Mouse (Mus musculus): ENCODE measurements at regions not wholly inside any gene's neighbourhood (a gene's known extent, or its start where the extent isn't known, plus 50 kb on each side); places are given as distances from the start of the nearest gene placed in this dataset.

GRCm38 (mm10) chr11:31721908-31722307 lies 50.2 kb upstream of the Bod1 start:
- WGBS: 71% methylated on average over 3 of the region's 3 CpGs
- no peaks in the 10 kb centered on the region for H3K4me1 ChIP-seq (replicated peaks)
- H3K27me3 ChIP-seq: no peaks in the 10 kb centered on the region
- H3K4me3 ChIP-seq (replicated peaks): no peak overlapping the region
- no peaks in the 10 kb centered on the region for H3K36me3 ChIP-seq
- H3K9ac ChIP-seq (replicated peaks): no peak overlapping the region
- no peak overlapping the region for H3K27ac ChIP-seq
- H3K4me2 ChIP-seq: no peak overlapping the region
- H3K9me3 ChIP-seq: no peaks in the 10 kb centered on the region
- ATAC-seq (ENCODE audit: insufficient number of reproducible peaks, insufficient read depth, low FRiP score, low TSS enrichment, low read depth): no peak

- 81% methylated on average over 1 of the region's 1 CpGs for WGBS
- Histone ChIP-seq H3K27ac (no peak overlapping the region), H3K9ac (replicated peaks) (no peak overlapping the region), H3K4me3 (replicated peaks) (no peak overlapping the region), H3K9me3 (no peaks in the 10 kb centered on the region), H3K27me3 (no peaks in the 10 kb centered on the region), H3K36me3 (no peaks in the 10 kb centered on the region), H3K4me1 (replicated peaks) (no peaks in the 10 kb centered on the region), H3K4me2 (no peak overlapping the region)
- no peak for ATAC-seq (ENCODE audit: insufficient number of reproducible peaks, insufficient read depth, low FRiP score, low TSS enrichment, low read depth)
Measured at GRCm38 (mm10) chr11:31724506-31724905, 52.8 kb upstream of the Bod1 start.

GRCm38 (mm10) chr11:31725936-31726647 lies 54.4 kb upstream of the Bod1 start:
- H3K4me1 ChIP-seq (replicated peaks): peaks cover 16% of the 10 kb centered on the region
- H3K27me3 ChIP-seq: no peaks in the 10 kb centered on the region
- no peak overlapping the region for H3K4me2 ChIP-seq
- no peaks in the 10 kb centered on the region for H3K36me3 ChIP-seq
- no peak overlapping the region for H3K27ac ChIP-seq
- no peak for ATAC-seq (ENCODE audit: insufficient number of reproducible peaks, insufficient read depth, low FRiP score, low TSS enrichment, low read depth)
- H3K9ac ChIP-seq (replicated peaks): no peak overlapping the region
- WGBS: 81% methylated on average over 15 of the region's 15 CpGs
- no peak overlapping the region for H3K4me3 ChIP-seq (replicated peaks)
- H3K9me3 ChIP-seq: no peaks in the 10 kb centered on the region

GRCm38 (mm10) chr11:31727289-31727688 lies 55.6 kb upstream of the Bod1 start:
- Histone ChIP-seq H3K4me2 (no peak overlapping the region), H3K9me3 (no peaks in the 10 kb centered on the region), H3K27me3 (no peaks in the 10 kb centered on the region), H3K4me3 (replicated peaks) (no peak overlapping the region), H3K27ac (no peak overlapping the region), H3K4me1 (replicated peaks) (peaks cover 24% of the 10 kb centered on the region), H3K9ac (replicated peaks) (no peak overlapping the region), H3K36me3 (no peaks in the 10 kb centered on the region)
- 81% methylated on average over 8 of the region's 8 CpGs for WGBS
- ATAC-seq (ENCODE audit: insufficient number of reproducible peaks, insufficient read depth, low FRiP score, low TSS enrichment, low read depth): no peak

- WGBS: 74% methylated on average over 3 of the region's 3 CpGs
- no peak overlapping the region for H3K4me2 ChIP-seq
- H3K27ac ChIP-seq: no peak overlapping the region
- H3K9me3 ChIP-seq: no peaks in the 10 kb centered on the region
- no peak for ATAC-seq (ENCODE audit: insufficient number of reproducible peaks, insufficient read depth, low FRiP score, low TSS enrichment, low read depth)
- no peak overlapping the region for H3K4me3 ChIP-seq (replicated peaks)
- no peak overlapping the region for H3K9ac ChIP-seq (replicated peaks)
- peaks cover 30% of the 10 kb centered on the region for H3K4me1 ChIP-seq (replicated peaks)
- H3K27me3 ChIP-seq: no peaks in the 10 kb centered on the region
- no peaks in the 10 kb centered on the region for H3K36me3 ChIP-seq
Measured at GRCm38 (mm10) chr11:31729728-31730127, 58.0 kb upstream of the Bod1 start.

- 60% methylated on average over 4 of the region's 4 CpGs for WGBS
- no peak overlapping the region for H3K9ac ChIP-seq (replicated peaks)
- H3K4me2 ChIP-seq: no peak overlapping the region
- H3K27ac ChIP-seq: peak overlapping the region; percentile 25; the same call in 1 of the 2 replicates
- H3K27me3 ChIP-seq: no peaks in the 10 kb centered on the region
- H3K4me3 ChIP-seq (replicated peaks): no peak overlapping the region
- no peaks in the 10 kb centered on the region for H3K36me3 ChIP-seq
- peaks cover 30% of the 10 kb centered on the region for H3K4me1 ChIP-seq (replicated peaks)
- H3K9me3 ChIP-seq: no peaks in the 10 kb centered on the region
- ATAC-seq (ENCODE audit: insufficient number of reproducible peaks, insufficient read depth, low FRiP score, low TSS enrichment, low read depth): no peak
Measured at GRCm38 (mm10) chr11:31730181-31730580, 58.5 kb upstream of the Bod1 start.

GRCm38 (mm10) chr11:31730680-31731079 lies 59.0 kb upstream of the Bod1 start:
- Histone ChIP-seq H3K4me3 (replicated peaks) (no peak overlapping the region), H3K27me3 (no peaks in the 10 kb centered on the region), H3K27ac (peak overlapping the region; percentile 25), H3K9me3 (no peaks in the 10 kb centered on the region), H3K9ac (replicated peaks) (no peak overlapping the region), H3K4me1 (replicated peaks) (peaks cover 30% of the 10 kb centered on the region), H3K4me2 (no peak overlapping the region), H3K36me3 (no peaks in the 10 kb centered on the region)
- 8% methylated on average over 3 of the region's 3 CpGs for WGBS
- ATAC-seq (ENCODE audit: insufficient number of reproducible peaks, insufficient read depth, low FRiP score, low TSS enrichment, low read depth): no peak; the same call in 1 of the 2 replicates

- ATAC-seq (ENCODE audit: insufficient number of reproducible peaks, insufficient read depth, low FRiP score, low TSS enrichment, low read depth): no peak
- no peak overlapping the region for H3K4me2 ChIP-seq
- no peaks in the 10 kb centered on the region for H3K36me3 ChIP-seq
- no peaks in the 10 kb centered on the region for H3K9me3 ChIP-seq
- 67% methylated on average over 4 of the region's 4 CpGs for WGBS
- peaks cover 30% of the 10 kb centered on the region for H3K4me1 ChIP-seq (replicated peaks)
- H3K4me3 ChIP-seq (replicated peaks): no peak overlapping the region
- H3K9ac ChIP-seq (replicated peaks): no peak overlapping the region
- peak overlapping the region; percentile 25; the same call in 1 of the 2 replicates for H3K27ac ChIP-seq
- no peaks in the 10 kb centered on the region for H3K27me3 ChIP-seq
Measured at GRCm38 (mm10) chr11:31731459-31731858, 59.8 kb upstream of the Bod1 start.

GRCm38 (mm10) chr11:31732342-31732741 lies 60.7 kb upstream of the Bod1 start:
- Histone ChIP-seq H3K36me3 (no peaks in the 10 kb centered on the region), H3K9ac (replicated peaks) (no peak overlapping the region), H3K4me3 (replicated peaks) (no peak overlapping the region), H3K4me1 (replicated peaks) (peaks cover 30% of the 10 kb centered on the region), H3K9me3 (no peaks in the 10 kb centered on the region), H3K27ac (no peak overlapping the region), H3K27me3 (no peaks in the 10 kb centered on the region), H3K4me2 (no peak overlapping the region)
- ATAC-seq (ENCODE audit: insufficient number of reproducible peaks, insufficient read depth, low FRiP score, low TSS enrichment, low read depth): no peak
- WGBS: 67% methylated on average over 3 of the region's 3 CpGs

- Histone ChIP-seq H3K9ac (replicated peaks) (no peak overlapping the region), H3K27me3 (no peaks in the 10 kb centered on the region), H3K4me3 (replicated peaks) (no peak overlapping the region), H3K9me3 (no peaks in the 10 kb centered on the region), H3K4me1 (replicated peaks) (peaks cover 30% of the 10 kb centered on the region), H3K4me2 (no peak overlapping the region), H3K27ac (no peak overlapping the region), H3K36me3 (no peaks in the 10 kb centered on the region)
- 50% methylated on average over 1 of the region's 1 CpGs for WGBS
- ATAC-seq (ENCODE audit: insufficient number of reproducible peaks, insufficient read depth, low FRiP score, low TSS enrichment, low read depth): no peak
Measured at GRCm38 (mm10) chr11:31732958-31733357, 61.3 kb upstream of the Bod1 start.

- H3K36me3 ChIP-seq: no peaks in the 10 kb centered on the region
- H3K4me1 ChIP-seq (replicated peaks): peaks cover 30% of the 10 kb centered on the region
- no peak for ATAC-seq (ENCODE audit: insufficient number of reproducible peaks, insufficient read depth, low FRiP score, low TSS enrichment, low read depth)
- no peaks in the 10 kb centered on the region for H3K9me3 ChIP-seq
- H3K4me2 ChIP-seq: no peak overlapping the region
- H3K9ac ChIP-seq (replicated peaks): no peak overlapping the region
- 40% methylated on average over 4 of the region's 4 CpGs for WGBS
- no peak overlapping the region for H3K4me3 ChIP-seq (replicated peaks)
- H3K27me3 ChIP-seq: no peaks in the 10 kb centered on the region
- H3K27ac ChIP-seq: no peak overlapping the region
Measured at GRCm38 (mm10) chr11:31734091-31734490, 62.4 kb upstream of the Bod1 start.

- H3K9me3 ChIP-seq: no peaks in the 10 kb centered on the region
- WGBS: 81% methylated on average over 6 of the region's 6 CpGs
- peaks cover 22% of the 10 kb centered on the region for H3K4me1 ChIP-seq (replicated peaks)
- no peak for ATAC-seq (ENCODE audit: insufficient number of reproducible peaks, insufficient read depth, low FRiP score, low TSS enrichment, low read depth)
- H3K9ac ChIP-seq (replicated peaks): no peak overlapping the region
- no peak overlapping the region for H3K27ac ChIP-seq
- H3K4me2 ChIP-seq: no peak overlapping the region
- no peaks in the 10 kb centered on the region for H3K27me3 ChIP-seq
- no peaks in the 10 kb centered on the region for H3K36me3 ChIP-seq
- H3K4me3 ChIP-seq (replicated peaks): no peak overlapping the region
Measured at GRCm38 (mm10) chr11:31735257-31735656, 63.6 kb upstream of the Bod1 start.
